Mouse (Mus musculus): ENCODE results near the gene Nrxn1. TPM values are rescaled to one million over a fixed set of nuclear protein-coding genes. Genes with fewer than 3 reads are reported as not detected.

The Nrxn1 gene
- total RNA-seq, 1 experiment: 2.9 TPM

DNA sequence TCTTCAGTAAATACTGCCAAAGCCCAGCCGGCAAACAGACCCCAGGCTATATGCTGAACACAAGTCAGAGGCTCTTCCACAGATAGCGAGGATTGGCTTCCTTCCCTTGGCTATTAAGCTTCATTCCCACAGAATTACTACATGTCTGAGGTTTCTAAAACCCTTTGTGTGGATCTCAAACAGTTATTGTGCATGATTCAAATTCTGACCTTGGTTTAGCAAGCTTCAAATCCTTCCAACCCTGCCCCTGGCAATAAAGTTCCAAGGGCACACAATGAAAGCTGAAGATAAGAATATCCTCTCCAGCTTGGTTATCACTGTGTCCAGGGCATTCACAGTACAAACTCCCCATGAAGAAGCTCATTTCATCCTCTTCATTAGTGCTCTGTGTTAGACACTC, 416.2 kb downstream of the Nrxn1 start:
- Histone ChIP-seq H3K36me3 (ENCODE audit: control insufficient read depth, insufficient read depth, low read length, poor library complexity, severe bottlenecking) (no peaks in the 10 kb centered on the region), H3K4me1 (ENCODE audit: control insufficient read depth in 2 of 2, insufficient read depth in 2 of 2, low read length in 2 of 2, poor library complexity in 1 of 2) (no peaks in the 10 kb centered on the region), H3K9ac (ENCODE audit: insufficient read depth, low read depth, low read length, poor library complexity, severe bottlenecking) (no peak overlapping the region), H3K9me3 (ENCODE audit: control insufficient read depth, insufficient read depth, low read depth, low read length) (no peaks in the 10 kb centered on the region), H3K27ac (ENCODE audit: insufficient read depth, low read depth, low read length, poor library complexity, severe bottlenecking) (no peak overlapping the region), H3K4me3 (ENCODE audit: insufficient read depth in 1 of 2, low read depth in 1 of 2, low read length in 2 of 2, poor library complexity in 1 of 2, severe bottlenecking in 1 of 2) (no peak overlapping the region)
- no peak for DNase-seq (ENCODE audit: low read depth, low spot score)
- TF ChIP-seq HCFC1 (IDR thresholded peaks at IDR 0.05; ENCODE audit: borderline replicate concordance, insufficient read depth, low read length): no peak
- TF ChIP-seq MAFK (IDR thresholded peaks at IDR 0.05; ENCODE audit: insufficient read depth, low read depth, low read length): no peak
- TF ChIP-seq ZC3H11A (IDR thresholded peaks at IDR 0.05; ENCODE audit: borderline replicate concordance, low read depth, low read length): no peak
- TF ChIP-seq ZNF384 (IDR thresholded peaks at IDR 0.05; ENCODE audit: low read depth, low read length): no peak
- TF ChIP-seq CHD2 (IDR thresholded peaks at IDR 0.05; ENCODE audit: low read depth, low read length): no peak
- in situ Hi-C loops (cut with MboI; ENCODE audit: low sequenced_read_pairs in 2 of 2, unreplicated experiment in 2 of 2): no loop called here

DNA sequence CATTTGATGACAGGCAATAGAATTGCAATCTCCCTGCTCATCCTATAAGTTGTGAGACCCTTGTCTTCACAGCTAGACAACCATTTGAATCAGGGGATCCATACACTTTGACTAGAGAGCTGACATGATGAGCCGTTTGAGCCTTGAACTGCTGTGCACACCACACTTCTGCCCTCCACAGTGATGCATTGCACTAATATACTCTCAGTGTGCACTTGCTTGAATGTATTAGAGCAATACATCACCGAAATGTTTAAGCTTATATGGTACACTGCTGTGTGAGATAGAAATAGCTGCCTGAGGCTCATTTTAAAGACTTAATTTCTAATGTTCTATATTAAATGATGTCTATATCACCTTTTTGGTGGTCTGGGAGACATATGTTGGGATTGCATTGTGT, 430.6 kb downstream of the Nrxn1 start:
- TF ChIP-seq MAFK (IDR thresholded peaks at IDR 0.05; ENCODE audit: insufficient read depth, low read depth, low read length) (no peak), CHD2 (IDR thresholded peaks at IDR 0.05; ENCODE audit: low read depth, low read length) (no peak), ZNF384 (IDR thresholded peaks at IDR 0.05; ENCODE audit: low read depth, low read length) (no peak), HCFC1 (IDR thresholded peaks at IDR 0.05; ENCODE audit: borderline replicate concordance, insufficient read depth, low read length) (no peak), ZC3H11A (IDR thresholded peaks at IDR 0.05; ENCODE audit: borderline replicate concordance, low read depth, low read length) (no peak)
- no peak for DNase-seq (ENCODE audit: low read depth, low spot score)
- no peak overlapping the region for H3K27ac ChIP-seq (ENCODE audit: insufficient read depth, low read depth, low read length, poor library complexity, severe bottlenecking)
- H3K4me1 ChIP-seq (ENCODE audit: control insufficient read depth in 2 of 2, insufficient read depth in 2 of 2, low read length in 2 of 2, poor library complexity in 1 of 2): no peaks in the 10 kb centered on the region
- no peaks in the 10 kb centered on the region for H3K36me3 ChIP-seq (ENCODE audit: control insufficient read depth, insufficient read depth, low read length, poor library complexity, severe bottlenecking)
- H3K4me3 ChIP-seq (ENCODE audit: insufficient read depth in 1 of 2, low read depth in 1 of 2, low read length in 2 of 2, poor library complexity in 1 of 2, severe bottlenecking in 1 of 2): no peak overlapping the region
- no peak overlapping the region for H3K9ac ChIP-seq (ENCODE audit: insufficient read depth, low read depth, low read length, poor library complexity, severe bottlenecking)
- H3K9me3 ChIP-seq (ENCODE audit: control insufficient read depth, insufficient read depth, low read depth, low read length): no peaks in the 10 kb centered on the region
- in situ Hi-C loops (cut with MboI; ENCODE audit: low sequenced_read_pairs in 2 of 2, unreplicated experiment in 2 of 2): no loop called here

DNA sequence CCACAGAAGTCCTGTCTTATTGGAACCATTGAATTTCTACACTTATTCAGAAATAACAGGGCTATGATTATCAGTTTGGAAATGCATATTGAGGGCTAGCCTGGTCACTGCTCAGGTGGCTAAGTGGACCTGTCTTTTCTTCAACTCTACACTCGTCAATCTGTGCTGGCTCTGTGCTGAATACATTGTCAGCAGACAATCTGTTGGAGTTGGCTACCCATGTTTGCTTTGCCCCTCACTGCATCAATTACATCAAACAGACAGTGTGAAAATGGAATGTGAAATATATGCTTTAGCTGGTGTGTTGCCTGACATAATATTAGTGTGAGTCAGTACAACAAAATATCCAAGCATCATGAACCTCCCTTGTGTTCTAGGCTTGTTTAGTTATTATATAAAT, 438.4 kb downstream of the Nrxn1 start:
- TF ChIP-seq ZC3H11A (IDR thresholded peaks at IDR 0.05; ENCODE audit: borderline replicate concordance, low read depth, low read length) (no peak), HCFC1 (IDR thresholded peaks at IDR 0.05; ENCODE audit: borderline replicate concordance, insufficient read depth, low read length) (no peak), MAFK (IDR thresholded peaks at IDR 0.05; ENCODE audit: insufficient read depth, low read depth, low read length) (no peak), ZNF384 (IDR thresholded peaks at IDR 0.05; ENCODE audit: low read depth, low read length) (no peak), CHD2 (IDR thresholded peaks at IDR 0.05; ENCODE audit: low read depth, low read length) (no peak)
- Histone ChIP-seq H3K9me3 (ENCODE audit: control insufficient read depth, insufficient read depth, low read depth, low read length) (no peaks in the 10 kb centered on the region), H3K9ac (ENCODE audit: insufficient read depth, low read depth, low read length, poor library complexity, severe bottlenecking) (no peak overlapping the region), H3K27ac (ENCODE audit: insufficient read depth, low read depth, low read length, poor library complexity, severe bottlenecking) (no peak overlapping the region), H3K4me1 (ENCODE audit: control insufficient read depth in 2 of 2, insufficient read depth in 2 of 2, low read length in 2 of 2, poor library complexity in 1 of 2) (no peaks in the 10 kb centered on the region), H3K36me3 (ENCODE audit: control insufficient read depth, insufficient read depth, low read length, poor library complexity, severe bottlenecking) (no peaks in the 10 kb centered on the region), H3K4me3 (ENCODE audit: insufficient read depth in 1 of 2, low read depth in 1 of 2, low read length in 2 of 2, poor library complexity in 1 of 2, severe bottlenecking in 1 of 2) (no peak overlapping the region)
- in situ Hi-C loops (cut with MboI; ENCODE audit: low sequenced_read_pairs in 2 of 2, unreplicated experiment in 2 of 2): no loop called here
- DNase-seq (ENCODE audit: low read depth, low spot score): no peak

DNA sequence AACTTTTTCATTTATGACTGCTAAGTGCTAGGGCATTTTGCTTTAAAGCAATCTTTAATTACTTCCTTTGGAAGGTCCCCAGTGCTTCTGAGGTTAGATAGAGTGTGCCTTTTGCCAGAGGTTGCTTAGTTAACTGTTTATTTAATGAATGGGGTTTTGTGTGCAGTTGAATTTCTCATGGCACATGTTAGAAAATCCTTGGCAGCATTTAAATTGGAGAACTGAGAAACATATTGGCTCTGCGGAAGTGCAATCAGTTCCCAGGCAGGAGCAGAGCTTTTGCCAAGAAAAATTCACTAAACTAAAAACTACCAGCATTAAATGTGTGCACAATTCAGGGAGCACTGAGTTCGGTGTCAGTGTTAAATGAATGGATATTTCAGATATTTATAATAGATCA, 439.5 kb downstream of the Nrxn1 start:
- in situ Hi-C loops (cut with MboI; ENCODE audit: low sequenced_read_pairs in 2 of 2, unreplicated experiment in 2 of 2): no loop called here
- H3K9ac ChIP-seq (ENCODE audit: insufficient read depth, low read depth, low read length, poor library complexity, severe bottlenecking): no peak overlapping the region
- no peak for TF ChIP-seq MAFK (IDR thresholded peaks at IDR 0.05; ENCODE audit: insufficient read depth, low read depth, low read length)
- no peak for TF ChIP-seq HCFC1 (IDR thresholded peaks at IDR 0.05; ENCODE audit: borderline replicate concordance, insufficient read depth, low read length)
- TF ChIP-seq CHD2 (IDR thresholded peaks at IDR 0.05; ENCODE audit: low read depth, low read length): no peak
- TF ChIP-seq ZNF384 (IDR thresholded peaks at IDR 0.05; ENCODE audit: low read depth, low read length): no peak
- TF ChIP-seq ZC3H11A (IDR thresholded peaks at IDR 0.05; ENCODE audit: borderline replicate concordance, low read depth, low read length): no peak
- no peaks in the 10 kb centered on the region for H3K9me3 ChIP-seq (ENCODE audit: control insufficient read depth, insufficient read depth, low read depth, low read length)
- no peaks in the 10 kb centered on the region for H3K4me1 ChIP-seq (ENCODE audit: control insufficient read depth in 2 of 2, insufficient read depth in 2 of 2, low read length in 2 of 2, poor library complexity in 1 of 2)
- no peak for DNase-seq (ENCODE audit: low read depth, low spot score)
- H3K27ac ChIP-seq (ENCODE audit: insufficient read depth, low read depth, low read length, poor library complexity, severe bottlenecking): no peak overlapping the region
- H3K36me3 ChIP-seq (ENCODE audit: control insufficient read depth, insufficient read depth, low read length, poor library complexity, severe bottlenecking): no peaks in the 10 kb centered on the region
- no peak overlapping the region for H3K4me3 ChIP-seq (ENCODE audit: insufficient read depth in 1 of 2, low read depth in 1 of 2, low read length in 2 of 2, poor library complexity in 1 of 2, severe bottlenecking in 1 of 2)

DNA sequence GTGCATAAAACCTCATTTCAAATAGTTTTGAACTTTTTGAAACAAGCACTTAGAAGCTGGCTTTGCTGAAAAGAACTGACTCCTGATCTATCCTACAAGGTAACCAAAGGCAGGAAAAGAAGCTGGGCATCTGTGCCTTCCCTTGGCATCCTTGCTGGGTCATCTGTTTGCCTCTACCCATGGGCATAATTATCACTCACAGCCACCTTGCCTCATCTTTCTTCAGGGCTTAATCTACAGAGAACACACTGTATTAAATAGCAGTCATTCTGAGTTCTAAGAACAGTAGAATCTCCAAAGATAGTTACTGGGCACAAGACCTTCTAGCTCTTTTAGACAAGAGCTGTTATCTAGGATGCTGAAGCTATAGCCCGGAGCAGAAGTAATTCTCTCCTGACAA, 442.6 kb downstream of the Nrxn1 start:
- TF ChIP-seq ZC3H11A (IDR thresholded peaks at IDR 0.05; ENCODE audit: borderline replicate concordance, low read depth, low read length) (no peak), MAFK (IDR thresholded peaks at IDR 0.05; ENCODE audit: insufficient read depth, low read depth, low read length) (no peak), CHD2 (IDR thresholded peaks at IDR 0.05; ENCODE audit: low read depth, low read length) (no peak), ZNF384 (IDR thresholded peaks at IDR 0.05; ENCODE audit: low read depth, low read length) (no peak), HCFC1 (IDR thresholded peaks at IDR 0.05; ENCODE audit: borderline replicate concordance, insufficient read depth, low read length) (no peak)
- H3K9me3 ChIP-seq (ENCODE audit: control insufficient read depth, insufficient read depth, low read depth, low read length): no peaks in the 10 kb centered on the region
- no peaks in the 10 kb centered on the region for H3K4me1 ChIP-seq (ENCODE audit: control insufficient read depth in 2 of 2, insufficient read depth in 2 of 2, low read length in 2 of 2, poor library complexity in 1 of 2)
- H3K36me3 ChIP-seq (ENCODE audit: control insufficient read depth, insufficient read depth, low read length, poor library complexity, severe bottlenecking): no peaks in the 10 kb centered on the region
- no peak for DNase-seq (ENCODE audit: low read depth, low spot score)
- in situ Hi-C loops (cut with MboI; ENCODE audit: low sequenced_read_pairs in 2 of 2, unreplicated experiment in 2 of 2): no loop called here
- H3K27ac ChIP-seq (ENCODE audit: insufficient read depth, low read depth, low read length, poor library complexity, severe bottlenecking): no peak overlapping the region
- no peak overlapping the region for H3K4me3 ChIP-seq (ENCODE audit: insufficient read depth in 1 of 2, low read depth in 1 of 2, low read length in 2 of 2, poor library complexity in 1 of 2, severe bottlenecking in 1 of 2)
- H3K9ac ChIP-seq (ENCODE audit: insufficient read depth, low read depth, low read length, poor library complexity, severe bottlenecking): no peak overlapping the region

Measured in ES-E14 (cell line).